In the genomic region with DNA sequence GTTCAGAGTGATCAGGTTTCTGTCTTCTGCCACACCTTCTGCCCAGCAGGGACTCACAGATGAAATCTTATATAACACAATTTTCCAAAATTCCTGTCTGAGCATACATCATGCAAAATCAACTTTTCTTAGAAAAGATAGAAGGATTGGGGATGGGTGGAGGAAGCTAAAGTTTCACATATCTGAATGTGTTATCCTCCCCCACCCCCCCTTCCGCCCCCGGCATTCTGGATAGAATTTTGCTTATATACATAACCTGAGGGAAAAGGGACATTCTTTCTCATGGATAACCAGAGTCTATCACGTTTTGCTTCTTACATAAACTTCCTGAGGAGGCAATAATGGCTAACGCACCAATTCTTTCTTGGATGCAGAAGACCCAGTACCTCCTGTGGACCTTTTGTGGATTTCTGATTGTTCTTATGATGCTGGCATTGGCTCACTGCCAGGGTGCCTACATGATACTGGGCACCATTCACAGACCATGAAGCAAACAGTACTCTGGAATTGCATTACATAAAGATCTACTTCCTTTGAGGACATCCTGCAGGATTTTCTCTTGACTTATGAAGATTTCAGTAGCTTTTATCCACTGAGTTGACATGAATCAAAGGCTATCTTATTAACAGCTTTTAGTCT, we compare ENCODE assay signal across 31 mouse cellular contexts. TPM values are rescaled to one million over a fixed set of nuclear protein-coding genes. Genes with fewer than 3 reads are reported as not detected.
"Had no signal": no experiment of that assay in that cellular context is flagged by ENCODE, and none has a peak within 500 bp of the region (broad histone marks: within the 10 kb centered on the region; RNA-seq: fewer than 3 reads in every experiment).

No protein-coding gene starts in this region.

- H3K27me3 ChIP-seq: liver, embryonic 13.5 days had no signal

- H3K36me3 ChIP-seq: liver, embryonic 13.5 days had no signal

- H3K4me1 ChIP-seq: liver, embryonic 13.5 days had no signal

- DNase-seq: kidney, adult 11 months; kidney, adult 8-10 months; kidney, postnatal 14 days; layer of hippocampus, adult 9-11 months; liver, embryonic 13.5 days; lung, adult 2 months; lung, postnatal 14 days; lung, postnatal 4 days; midbrain, embryonic 14.5 days; right cerebral cortex, postnatal 25 days; thymus, adult 2 months; thymus, postnatal 14 days; thymus, postnatal 4 days had no signal

- H3K4me3 ChIP-seq: layer of hippocampus, adult 2 months; liver, embryonic 13.5 days had no signal

- H3K9ac ChIP-seq: liver, embryonic 13.5 days had no signal

- H3K4me2 ChIP-seq: liver, embryonic 13.5 days; midbrain, embryonic 11.5 days had no signal

- H3K9me3 ChIP-seq: liver, embryonic 13.5 days had no signal

- H3K27ac ChIP-seq: layer of hippocampus, adult 2 months; liver, embryonic 13.5 days had no signal

RNA-seq across cellular contexts. Expression of gene Fmo6, which starts 2.8 kb away (rescaled TPM):
- total RNA-seq: layer of hippocampus, adult 2 months; layer of hippocampus, postnatal 25 days; left cerebral cortex, postnatal 36 days; liver, adult 2 months; megakaryocyte progenitor cell, adult 5-6 weeks; megakaryocyte-erythroid progenitor cell, adult 5-6 weeks had no signal
- polyA plus RNA-seq: large intestine, adult 2 months; limb, embryonic 11.5 days; liver, adult 2 months; liver, embryonic 13.5 days; liver, embryonic 16.5 days; lung, embryonic 16.5 days; midbrain, embryonic 11.5 days; midbrain, embryonic 14.5 days; midbrain, postnatal 0 days; neural tube, embryonic 11.5 days; neural tube, embryonic 14.5 days; small intestine, adult 2 months; spleen, adult 2 months; stomach, embryonic 16.5 days had no signal

RNA-seq across cellular contexts. Expression of gene Fmo2, which starts 36.0 kb away (rescaled TPM):
- total RNA-seq: megakaryocyte progenitor cell, adult 5-6 weeks; megakaryocyte-erythroid progenitor cell, adult 5-6 weeks had no signal
- polyA plus RNA-seq: midbrain, embryonic 11.5 days; midbrain, embryonic 14.5 days; neural tube, embryonic 11.5 days; neural tube, embryonic 14.5 days had no signal

RNA-seq across cellular contexts. Expression of gene Fmo3, which starts 49.8 kb away (rescaled TPM):
- total RNA-seq: layer of hippocampus, adult 2 months; layer of hippocampus, postnatal 25 days; left cerebral cortex, postnatal 36 days; megakaryocyte progenitor cell, adult 5-6 weeks; megakaryocyte-erythroid progenitor cell, adult 5-6 weeks; midbrain, postnatal 0 days had no signal
- polyA plus RNA-seq: kidney, embryonic 16.5 days; large intestine, adult 2 months; limb, embryonic 11.5 days; liver, embryonic 13.5 days; liver, embryonic 16.5 days; lung, embryonic 16.5 days; midbrain, embryonic 11.5 days; midbrain, embryonic 14.5 days; midbrain, postnatal 0 days; neural tube, embryonic 11.5 days; neural tube, embryonic 14.5 days; small intestine, adult 2 months had no signal
